Mouse (Mus musculus) right cerebral cortex, postnatal 4 days (tissue): ENCODE results near the gene Zfp280d.
A peak's percentile ranks its signal among the peaks of the same experiment; 100 is the strongest.
"Not testable (repeated sequence)": the region's sequence is repeated elsewhere in the genome, so short reads cannot be mapped to it uniquely, and the experiment has no call there.

Source experiments
- DNase-seq: peaks from one replicate; pipeline ENCODE4 v3.0.0-alpha.2; 2022

The Zfp280d gene

GRCm38 (mm10) chr9:72374996-72375395, 100.3 kb downstream of the Zfp280d start:
- no peak for DNase-seq

- DNase-seq, result no peak
Measured at GRCm38 (mm10) chr9:72375639-72376038, 101.0 kb downstream of the Zfp280d start.

- no peak for DNase-seq
Measured at GRCm38 (mm10) chr9:72385786-72386185, 111.1 kb downstream of the Zfp280d start.

GRCm38 (mm10) chr9:72388934-72389333, 114.3 kb downstream of the Zfp280d start:
- no peak for DNase-seq

- DNase-seq, result no peak
Measured at GRCm38 (mm10) chr9:72389431-72390002, 114.9 kb downstream of the Zfp280d start.

- DNase-seq, result no peak
Measured at GRCm38 (mm10) chr9:72390321-72391077, 115.8 kb downstream of the Zfp280d start.

- DNase-seq, result no peak
Measured at GRCm38 (mm10) chr9:72392686-72393085, 118.0 kb downstream of the Zfp280d start.

- no peak for DNase-seq
Measured at GRCm38 (mm10) chr9:72393238-72393637, 118.6 kb downstream of the Zfp280d start.

GRCm38 (mm10) chr9:72393869-72394341, 119.2 kb downstream of the Zfp280d start:
- DNase-seq, result no peak

- no peak for DNase-seq
Measured at GRCm38 (mm10) chr9:72400121-72400520, 125.5 kb downstream of the Zfp280d start.

GRCm38 (mm10) chr9:72401769-72402168, 127.1 kb downstream of the Zfp280d start:
- not testable (repeated sequence) for DNase-seq

- DNase-seq, result no peak
Measured at GRCm38 (mm10) chr9:72403421-72403820, 128.8 kb downstream of the Zfp280d start.

GRCm38 (mm10) chr9:72404446-72404845, 129.8 kb downstream of the Zfp280d start:
- no peak for DNase-seq

- DNase-seq, result no peak
Measured at GRCm38 (mm10) chr9:72404934-72405333, 130.3 kb downstream of the Zfp280d start.

- no peak for DNase-seq
Measured at GRCm38 (mm10) chr9:72405882-72406638, 131.4 kb downstream of the Zfp280d start.

GRCm38 (mm10) chr9:72408131-72408586, 133.5 kb downstream of the Zfp280d start:
- peak; percentile 90 for DNase-seq

- no peak for DNase-seq
Measured at GRCm38 (mm10) chr9:72409381-72410225, 134.9 kb downstream of the Zfp280d start.

- peak; percentile 25 for DNase-seq
Measured at GRCm38 (mm10) chr9:72411746-72412145, 137.1 kb downstream of the Zfp280d start.
